Mouse (Mus musculus) G1E-ER4 (cell line): ENCODE measurements around the gene Col1a2. TPM values are rescaled to one million over a fixed set of nuclear protein-coding genes. Genes with fewer than 3 reads are reported as not detected.

Experiments used
- GATA1 ChIP-seq: IDR thresholded peaks from one replicate; pipeline ENCODE4 v1.8.0; 2012; ENCODE audit warnings: low read length, inconsistent platforms
- polyA plus RNA-seq: library from polyadenylated mRNA; stranded (reverse); fragments of >175 nt; gene quantifications from 2 replicates; pipeline ENCODE4 v1.2.3, GENCODE M21; 2012

Col1a2 gene
- polyA plus RNA-seq, 1 experiment, result 0.53 TPM

DNA sequence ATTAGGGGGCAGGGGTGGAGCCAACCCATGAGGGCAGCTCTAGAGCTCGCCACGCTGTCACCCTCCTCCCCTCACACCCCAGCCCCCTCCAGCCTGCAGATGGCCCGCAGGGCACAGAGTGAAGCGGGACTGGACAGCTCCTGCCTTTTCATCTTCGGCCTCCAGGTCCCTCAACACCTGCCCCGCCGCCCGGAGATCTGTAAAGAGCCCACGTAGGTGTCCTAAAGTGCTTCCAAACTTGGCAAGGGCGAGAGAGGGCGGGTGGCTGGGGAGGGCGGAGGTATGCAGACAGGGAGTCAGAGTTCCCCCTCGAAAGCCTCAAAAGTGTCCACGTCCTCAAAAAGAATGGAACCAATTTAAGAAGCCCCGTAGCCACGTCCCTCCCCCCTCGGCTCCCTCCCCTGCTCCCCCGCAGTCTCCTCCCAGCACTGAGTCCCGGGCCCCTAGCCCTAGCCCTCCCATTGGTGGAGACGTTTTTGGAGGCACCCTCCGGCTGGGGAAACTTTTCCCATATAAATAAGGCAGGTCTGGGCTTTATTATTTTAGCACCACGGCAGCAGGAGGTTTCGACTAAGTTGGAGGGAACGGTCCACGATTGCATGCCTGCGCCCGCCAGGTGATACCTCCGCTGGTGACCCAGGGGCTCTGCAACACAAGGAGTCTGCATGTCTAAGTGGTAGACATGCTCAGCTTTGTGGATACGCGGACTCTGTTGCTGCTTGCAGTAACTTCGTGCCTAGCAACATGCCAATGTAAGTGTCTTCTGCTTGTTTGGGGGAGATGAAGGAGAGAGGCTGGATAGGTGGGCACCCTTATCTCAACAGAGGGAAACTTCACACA, 764 bp downstream of the Col1a2 start:
- no peak for TF ChIP-seq GATA1

DNA sequence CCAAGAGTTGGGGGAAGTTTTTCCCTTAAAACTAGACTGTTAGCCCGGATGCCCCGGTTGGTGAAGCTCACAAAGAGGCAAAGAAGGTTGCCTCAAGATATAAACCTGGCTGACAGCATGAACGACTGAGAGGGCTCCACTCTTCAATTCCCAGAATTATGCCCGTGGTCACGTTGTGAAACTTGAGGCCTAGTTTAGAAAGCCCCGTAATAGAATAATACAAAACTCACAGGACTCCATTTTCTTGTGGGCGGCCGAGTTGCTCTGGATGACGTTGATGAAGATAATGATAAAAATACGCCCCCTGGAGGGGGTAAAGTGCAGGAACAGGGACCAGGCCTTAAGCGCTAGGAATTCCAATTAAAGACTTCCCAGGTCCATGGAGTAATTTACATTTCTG, 1.5 kb downstream of the Col1a2 start:
- no peak for TF ChIP-seq GATA1

DNA sequence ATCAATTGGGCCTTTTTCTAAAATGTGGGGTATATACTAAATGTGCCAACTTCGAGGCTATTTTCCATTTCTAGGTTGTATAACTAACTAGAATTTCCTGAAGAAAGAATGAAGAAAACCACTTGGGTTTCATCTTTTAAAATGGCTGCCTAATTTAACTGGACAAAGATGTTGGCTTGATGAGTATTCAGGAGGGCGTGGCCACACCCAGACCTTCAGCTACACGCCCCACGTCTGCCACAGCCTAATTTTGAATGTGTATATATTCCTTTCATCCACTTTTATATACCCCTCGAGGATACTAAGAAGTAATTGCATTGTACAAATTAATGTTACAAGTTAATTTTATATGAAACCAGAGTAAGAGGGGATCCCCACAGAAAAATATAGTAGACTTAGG, 2.2 kb downstream of the Col1a2 start:
- no peak for TF ChIP-seq GATA1

DNA sequence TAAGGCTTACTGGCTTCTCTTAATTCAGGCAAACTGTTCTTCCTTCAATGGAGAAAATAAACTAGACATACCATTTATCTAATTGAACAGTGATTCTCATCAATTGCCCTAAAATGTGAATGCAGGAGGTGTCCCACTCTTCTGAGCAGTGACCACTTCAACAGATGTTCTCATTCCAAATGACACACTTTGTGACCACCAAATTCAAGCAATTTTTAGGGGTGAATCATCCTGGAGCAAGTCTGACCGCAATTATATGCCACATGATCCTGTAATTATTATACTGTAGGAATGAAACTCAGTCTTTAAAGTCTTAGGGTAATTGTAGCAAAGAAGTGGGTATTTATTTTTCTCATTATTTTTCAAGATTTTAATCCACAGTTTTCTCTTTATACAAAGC, 2.7 kb downstream of the Col1a2 start:
- no peak for TF ChIP-seq GATA1

DNA sequence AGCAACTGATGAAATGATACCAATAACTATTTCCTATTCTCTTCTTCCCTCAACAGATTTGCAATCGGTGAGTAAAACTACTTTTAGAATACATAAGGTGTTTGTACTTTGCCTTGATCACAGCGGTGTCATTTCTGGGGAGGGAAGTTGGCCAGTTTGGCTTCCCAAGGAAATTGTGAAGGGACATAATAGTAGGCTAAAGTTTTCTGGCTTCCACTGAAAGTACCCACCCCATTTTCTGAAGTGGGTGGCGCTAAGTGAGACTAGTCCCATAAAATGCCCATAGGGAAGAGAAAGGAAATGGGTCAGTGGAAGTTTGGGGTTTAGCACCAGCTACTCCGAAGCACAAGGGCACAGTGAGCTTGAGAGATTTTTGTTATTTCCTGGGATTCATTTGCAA, 3.7 kb downstream of the Col1a2 start:
- no peak for TF ChIP-seq GATA1

DNA sequence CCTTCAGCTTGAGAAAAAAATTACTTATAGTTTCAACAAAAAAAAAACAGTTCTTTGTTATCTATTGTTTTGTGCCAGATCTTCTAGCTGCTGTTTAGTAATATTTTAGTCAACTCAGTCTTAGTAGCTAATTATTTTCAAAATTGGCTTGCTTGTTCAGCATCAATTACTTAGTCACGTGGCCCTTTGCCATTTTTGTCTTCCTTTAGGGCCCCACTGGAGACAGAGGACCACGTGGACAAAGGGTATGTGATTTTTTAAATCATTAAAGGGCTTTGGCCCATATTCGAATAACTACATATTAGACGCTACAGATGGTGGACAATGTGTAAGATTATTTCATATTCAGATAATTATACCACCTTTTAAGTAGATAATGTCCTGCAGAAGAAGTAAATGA, 4.8 kb downstream of the Col1a2 start:
- no peak for TF ChIP-seq GATA1

DNA sequence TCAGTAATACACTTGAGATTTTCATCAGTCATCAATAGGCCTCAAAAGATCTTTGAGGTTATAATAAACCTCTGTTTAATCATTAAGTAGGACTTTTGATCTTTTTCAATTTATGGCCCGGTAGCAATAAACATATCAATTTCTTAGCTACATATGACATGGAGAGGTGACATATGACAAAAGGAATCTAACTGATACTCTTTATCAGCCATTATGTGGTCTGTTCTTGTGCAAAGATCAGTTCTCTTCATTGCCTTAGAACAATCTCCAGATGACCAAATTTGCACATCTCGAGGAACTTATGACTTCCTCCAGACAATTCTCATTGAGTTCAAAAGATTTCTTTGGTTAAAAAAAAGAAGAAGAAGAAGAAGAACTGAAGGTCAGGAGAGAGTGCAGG, 10.1 kb downstream of the Col1a2 start:
- TF ChIP-seq GATA1, result no peak

DNA sequence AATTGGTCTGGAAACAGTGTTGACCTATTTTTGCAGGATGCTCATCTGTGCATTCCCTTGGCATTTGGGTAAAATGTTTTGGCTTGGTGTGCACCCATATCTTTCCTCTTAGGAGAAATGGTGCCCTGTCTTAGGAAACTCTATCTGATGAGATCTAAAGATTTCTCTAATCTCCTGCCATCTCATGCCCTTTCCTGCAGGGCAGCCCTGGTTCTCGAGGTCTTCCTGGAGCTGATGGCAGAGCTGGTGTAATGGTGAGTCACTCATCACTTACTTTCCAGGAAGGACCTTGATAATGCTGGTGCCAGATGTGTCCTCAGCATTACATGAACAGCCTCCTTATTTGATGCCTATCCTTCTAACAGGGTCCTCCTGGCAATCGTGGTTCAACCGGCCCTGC, 16.4 kb downstream of the Col1a2 start:
- TF ChIP-seq GATA1, result no peak

DNA sequence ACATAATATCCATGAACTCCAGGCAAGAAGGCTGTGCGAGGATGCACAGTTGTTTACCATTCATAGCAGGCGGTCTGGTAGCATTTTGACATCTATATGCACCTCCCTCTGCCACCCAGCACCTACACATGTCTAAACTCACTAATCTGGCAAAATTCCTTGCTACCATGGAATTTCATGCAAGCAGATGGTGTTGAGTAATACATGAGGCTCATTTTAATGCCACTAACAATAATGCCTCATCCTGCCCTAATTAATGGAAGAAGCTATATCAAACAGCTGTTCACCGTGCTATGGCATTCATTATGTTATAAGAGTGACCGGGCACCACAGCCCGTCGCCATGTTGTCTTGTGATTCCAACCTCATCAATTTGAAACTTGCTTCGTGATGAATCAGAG, 23.8 kb downstream of the Col1a2 start:
- no peak for TF ChIP-seq GATA1

DNA sequence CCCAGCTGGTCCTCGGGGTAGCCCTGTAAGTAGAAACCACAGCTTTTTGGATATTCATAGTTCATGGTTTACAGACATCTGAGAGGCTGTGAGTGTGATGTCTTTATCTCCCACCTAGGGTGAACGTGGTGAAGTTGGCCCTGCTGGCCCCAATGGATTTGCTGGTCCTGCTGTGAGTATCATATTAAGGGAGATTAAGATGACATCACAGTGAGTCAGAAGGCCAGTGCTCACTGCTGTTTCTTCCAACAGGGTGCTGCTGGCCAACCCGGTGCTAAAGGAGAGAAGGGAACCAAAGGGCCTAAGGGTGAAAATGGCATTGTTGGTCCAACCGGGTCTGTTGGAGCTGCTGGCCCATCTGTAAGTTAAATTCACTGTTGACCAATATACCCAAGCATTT, 26.4 kb downstream of the Col1a2 start:
- no peak for TF ChIP-seq GATA1

DNA sequence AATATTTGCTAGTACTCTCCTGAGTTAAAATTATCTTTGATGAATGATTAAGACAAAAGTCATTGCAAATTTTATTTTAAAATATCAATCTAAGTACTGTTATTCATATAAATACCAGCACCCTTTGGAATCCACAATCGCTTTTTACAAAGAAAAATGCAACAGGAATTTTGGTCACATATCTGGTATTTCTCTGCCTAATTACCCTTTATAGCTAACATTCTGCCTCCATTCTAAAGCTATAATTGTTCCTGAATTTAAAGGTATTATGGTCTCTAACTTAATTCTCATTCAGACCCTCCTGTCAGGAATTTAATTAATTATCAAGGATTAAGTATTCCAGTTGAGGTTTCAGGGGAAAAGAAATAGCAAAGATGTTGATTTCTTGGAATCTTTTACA, 28.3 kb downstream of the Col1a2 start:
- TF ChIP-seq GATA1, result no peak

DNA sequence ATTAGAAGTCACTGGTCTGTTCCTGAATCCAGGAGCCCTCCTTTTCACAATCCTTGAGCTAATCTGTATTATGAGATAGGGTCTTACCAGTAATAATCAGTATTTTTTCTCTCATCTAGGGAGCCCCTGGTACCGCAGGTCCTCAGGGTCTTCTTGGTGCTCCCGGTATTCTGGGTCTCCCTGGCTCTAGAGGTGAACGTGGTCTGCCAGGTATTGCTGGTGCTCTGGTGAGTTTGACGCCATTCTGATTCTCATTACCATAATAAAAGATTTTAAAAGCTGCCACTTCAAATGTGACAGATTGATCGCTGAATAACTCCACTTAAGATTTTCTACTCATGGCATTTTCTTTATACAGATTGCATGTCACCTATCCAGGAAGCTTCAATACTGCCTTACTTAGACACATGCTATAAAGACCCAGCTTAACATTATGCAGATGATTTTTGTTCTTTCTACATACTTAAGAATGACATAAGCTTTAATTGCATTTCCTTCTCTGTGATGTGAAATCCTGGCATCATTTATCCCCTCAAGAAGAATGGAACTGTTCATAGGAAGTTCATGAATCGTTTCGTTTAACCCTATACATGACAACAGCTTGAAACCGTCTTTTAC, 30.0 kb downstream of the Col1a2 start:
- TF ChIP-seq GATA1, result no peak

DNA sequence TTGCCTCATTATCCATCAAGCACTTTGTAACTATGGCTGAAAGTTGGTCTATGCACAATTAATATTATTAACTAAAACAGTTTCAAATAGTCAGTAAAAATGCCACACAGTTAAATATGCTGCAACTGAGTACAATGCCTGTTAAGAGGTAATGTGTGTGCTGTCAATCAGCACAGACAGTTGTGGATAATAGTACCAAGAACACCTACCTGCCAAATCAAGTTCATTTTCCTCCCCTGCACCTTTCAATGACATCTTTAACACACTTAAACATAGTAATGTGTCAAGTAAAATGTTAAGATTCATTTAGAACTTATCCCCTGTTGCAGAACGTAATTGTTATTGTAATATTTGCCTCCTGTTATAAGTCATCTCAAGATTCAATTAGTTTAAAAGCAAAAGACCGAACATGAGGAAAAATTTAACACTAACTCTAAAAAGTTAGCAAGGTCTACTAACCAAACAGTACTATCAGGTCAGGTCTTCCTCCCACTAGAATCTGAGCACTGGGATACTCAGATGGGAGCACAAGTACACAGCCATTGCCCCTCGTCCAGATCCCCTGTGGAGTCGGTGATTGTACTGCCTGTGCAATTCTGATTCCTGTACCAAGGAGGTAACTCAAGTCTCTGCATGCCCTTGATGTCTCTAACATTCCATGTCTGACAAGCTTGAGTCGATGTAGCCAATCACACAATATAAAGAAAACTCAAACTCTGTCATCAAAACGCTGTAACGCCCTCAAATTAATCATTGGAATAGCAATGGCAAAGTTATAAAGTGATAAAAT, 37.5 kb downstream of the Col1a2 start:
- TF ChIP-seq GATA1, result no peak

DNA sequence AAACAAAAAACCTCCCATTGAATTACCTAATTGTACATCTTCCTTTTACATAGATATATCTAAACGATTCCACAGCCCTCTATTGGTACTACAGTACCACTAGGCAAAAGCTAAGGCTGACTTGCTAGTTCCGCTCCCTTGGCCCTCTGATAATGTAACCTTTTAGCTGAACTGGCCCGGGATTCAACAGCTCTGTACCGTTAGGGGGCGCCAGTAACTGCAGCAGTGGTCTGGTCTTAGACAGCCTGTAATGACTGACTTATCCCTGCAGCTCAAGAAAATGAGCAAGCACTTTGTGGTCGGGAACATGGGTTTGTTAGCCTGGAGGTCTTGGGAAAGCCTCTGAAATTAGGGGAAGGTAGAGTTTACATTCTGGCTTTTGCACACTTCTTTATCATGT, 39.9 kb downstream of the Col1a2 start:
- no peak for TF ChIP-seq GATA1

DNA sequence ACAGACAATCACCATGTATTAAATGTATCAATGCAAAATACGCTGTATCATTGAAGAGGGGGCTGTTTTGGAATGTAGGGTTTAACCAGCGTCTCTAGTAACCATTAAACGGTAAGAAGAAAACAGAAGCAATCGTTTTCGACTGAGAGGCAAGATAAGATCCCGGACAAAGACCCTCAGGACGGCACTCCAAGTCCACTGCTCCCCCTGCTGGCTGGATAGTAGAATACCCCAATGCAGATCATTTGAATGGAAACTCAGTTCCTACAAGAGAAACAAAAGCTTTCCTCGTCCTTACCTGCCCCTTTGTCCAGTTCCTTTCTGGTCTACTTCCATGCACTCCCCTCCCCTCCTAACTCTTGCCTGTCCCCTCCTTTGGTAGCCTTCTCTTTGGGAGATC, 41.1 kb downstream of the Col1a2 start:
- TF ChIP-seq GATA1, result no peak

DNA sequence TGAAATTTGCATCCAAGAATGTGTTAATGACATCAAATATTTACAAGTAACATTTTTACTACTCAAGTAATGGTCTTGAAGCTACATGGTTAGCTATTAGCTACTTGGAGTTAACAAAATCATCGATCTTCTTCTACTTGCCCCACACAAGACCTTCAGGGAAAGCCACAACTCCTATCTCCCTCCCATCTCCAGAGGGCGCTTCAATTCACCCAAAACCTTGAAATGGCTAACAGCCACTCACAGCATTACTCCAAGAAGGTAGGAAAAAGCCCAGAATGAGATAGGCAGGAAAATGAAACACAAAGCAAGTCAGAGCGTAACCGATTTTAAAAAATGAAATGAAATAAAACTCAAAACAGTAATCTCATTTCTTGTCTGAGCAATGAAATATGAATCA, 44.3 kb downstream of the Col1a2 start:
- no peak for TF ChIP-seq GATA1
